Mouse (Mus musculus): ENCODE data around the gene Hdgf. TPM values are rescaled to one million over a fixed set of nuclear protein-coding genes. Genes with fewer than 3 reads are reported as not detected.

Gene Hdgf
- total RNA-seq, 2 experiments from 2014 or later = 138 to 146 TPM

- peak; percentile 71 to 85 for DNase-seq (ENCODE audit: low spot score in 2 of 2)
- intact Hi-C loops (cut with DNase I) = loop anchor here (1.0 kb wide), 1 partner anchor 25 kb away; no protein-coding TSS in a partner anchor
These were observed 54.6 kb downstream of the Hdgf start for GRCm38 (mm10) chr3:87960586-87961191.

Other genes with a start within 250 kb of the Hdgf start
- under 1 TPM; 0.23 to 0.69 TPM for gene Lrrc71, start 157.7 kb upstream of the Hdgf start, total RNA-seq (2021)
- 1 to 10 TPM in 1 of 2 experiments, under 1 TPM in 1; 0.21 to 1.7 TPM for gene Ntrk1, start 111.2 kb upstream of the Hdgf start, total RNA-seq (2021)
- under 1 TPM; 0.60 to 0.73 TPM for gene Insrr, start 109.4 kb upstream of the Hdgf start, total RNA-seq (2021)
- 1 to 10 TPM; 7.4 to 10.0 TPM for gene Pear1, start 82.0 kb upstream of the Hdgf start, total RNA-seq (2021)
- not detected for gene Sh2d2a, start 59.6 kb upstream of the Hdgf start, total RNA-seq (2021)
- gene Prcc, start 20.7 kb upstream of the Hdgf start, total RNA-seq (2021) = 10 to 100 TPM; 63.3 to 67.0 TPM
- gene Mrpl24, start 13.2 kb downstream of the Hdgf start, total RNA-seq (2021) = 10 to 100 TPM; 51.4 to 57.7 TPM
- gene Isg20l2, start 24.0 kb downstream of the Hdgf start, total RNA-seq (2021) = 10 to 100 TPM; 12.8 to 16.0 TPM
- gene Rrnad1, start 24.4 kb downstream of the Hdgf start, total RNA-seq (2021) = 10 to 100 TPM; 19.5 to 21.8 TPM
- 1 to 10 TPM; 3.9 to 5.7 TPM for gene Crabp2, start 42.3 kb downstream of the Hdgf start, total RNA-seq (2021)
- gene Nes, start 64.8 kb downstream of the Hdgf start, total RNA-seq (2021) = 1 to 10 TPM; 5.2 to 6.2 TPM
- 100 to 1,000 TPM; 257 to 284 TPM for gene Bcan, start 93.9 kb downstream of the Hdgf start, total RNA-seq (2021)
- gene Hapln2, start 121.3 kb downstream of the Hdgf start, total RNA-seq (2021) = 1 to 10 TPM; 7.4 to 9.6 TPM
- 10 to 100 TPM; 13.1 to 13.8 TPM for gene Gpatch4, start 136.8 kb downstream of the Hdgf start, total RNA-seq (2021)
- gene Naxe, start 152.2 kb downstream of the Hdgf start, total RNA-seq (2021) = 10 to 100 TPM; 66.6 to 74.9 TPM
- not detected for gene Ttc24, start 172.0 kb downstream of the Hdgf start, total RNA-seq (2021)
- gene Iqgap3, start 175.7 kb downstream of the Hdgf start, total RNA-seq (2021) = under 1 TPM; 0.21 to 0.44 TPM
- 100 to 1,000 TPM; 211 to 225 TPM for gene Mef2d, start 236.1 kb downstream of the Hdgf start, total RNA-seq (2021)

Data from left cerebral cortex, postnatal 25 days (tissue).